ENCODE assay signal across 14 mouse cellular contexts in genomic region chr2:10147176-10147575, GRCm38 (mm10). TPM values are rescaled to one million over a fixed set of nuclear protein-coding genes. Genes with fewer than 3 reads are reported as not detected.
DNase-seq lines count a peak whose midpoint lies in the region; ATAC-seq and TF ChIP-seq lines count a peak whose summit lies in the region.
"Had no signal": no experiment of that assay in that cellular context is flagged by ENCODE, and none has a peak within 500 bp of the region (broad histone marks: within the 10 kb centered on the region; RNA-seq: fewer than 3 reads in every experiment).

No protein-coding gene starts in this region.

- H3K4me3 ChIP-seq in hindbrain, embryonic 16.5 days (ENCODE audit: low read length), result no peak overlapping the region
- H3K4me3 ChIP-seq in hindbrain, embryonic 11.5 days (ENCODE audit: low read depth, low read length), result no peak overlapping the region
- no peak overlapping the region for H3K4me3 ChIP-seq in midbrain, postnatal 0 days (ENCODE audit: low read depth, low read length)
- H3K4me3 ChIP-seq: hindbrain, embryonic 13.5 days; myocyte had no signal

- H3K27me3 ChIP-seq in hindbrain, embryonic 16.5 days (replicated peaks; ENCODE audit: control insufficient read depth, insufficient read depth, low read length), result no peaks in the 10 kb centered on the region
- H3K27me3 ChIP-seq in hindbrain, embryonic 11.5 days (ENCODE audit: control insufficient read depth, insufficient read depth, low read length), result no peaks in the 10 kb centered on the region
- H3K27me3 ChIP-seq in midbrain, postnatal 0 days (ENCODE audit: insufficient read depth, low read length), result no peaks in the 10 kb centered on the region

- 64% methylated on average over 8 of the region's 8 CpGs for WGBS in hindbrain, embryonic 16.5 days
- WGBS in hindbrain, embryonic 11.5 days, result 80% methylated on average over 8 of the region's 8 CpGs
- 77% methylated on average over 8 of the region's 8 CpGs for WGBS in midbrain, postnatal 0 days

- DNase-seq in adrenal gland, postnatal 25 days, result peak; percentile 13
- DNase-seq in adrenal gland, postnatal 4 days (ENCODE audit: low spot score in 2 of 2), result no peak
- no peak for DNase-seq in hindbrain, embryonic 11.5 days (ENCODE audit: low spot score)
- peak; percentile 9 to 40 for DNase-seq in layer of hippocampus, adult 18-20 months (ENCODE audit: low spot score in 2 of 2)
- DNase-seq in right cerebral cortex, postnatal 14 days, result peak; percentile 18
- no peak for DNase-seq in midbrain, postnatal 0 days (ENCODE audit: low spot score)
- no peak for DNase-seq in urinary bladder, postnatal 14 days (ENCODE audit: low spot score)
- DNase-seq: embryo, embryonic 11 days; kidney, adult 9 months had no signal

- no peaks in the 10 kb centered on the region for H3K4me1 ChIP-seq in hindbrain, embryonic 16.5 days (ENCODE audit: control insufficient read depth, insufficient read depth, low read depth, low read length)
- H3K4me1 ChIP-seq in hindbrain, embryonic 11.5 days (replicated peaks; ENCODE audit: control insufficient read depth, insufficient read depth, low read length), result no peaks in the 10 kb centered on the region
- no peaks in the 10 kb centered on the region for H3K4me1 ChIP-seq in midbrain, postnatal 0 days (ENCODE audit: insufficient read depth, low read length)
- H3K4me1 ChIP-seq: hindbrain, embryonic 13.5 days had no signal

- H3K36me3 ChIP-seq in hindbrain, embryonic 16.5 days (ENCODE audit: control insufficient read depth, insufficient read depth, low read length), result no peaks in the 10 kb centered on the region
- no peaks in the 10 kb centered on the region for H3K36me3 ChIP-seq in hindbrain, embryonic 11.5 days (ENCODE audit: control insufficient read depth, insufficient read depth, low read length)
- no peaks in the 10 kb centered on the region for H3K36me3 ChIP-seq in midbrain, postnatal 0 days (ENCODE audit: insufficient read depth, low read length)
- H3K36me3 ChIP-seq: hindbrain, embryonic 13.5 days had no signal

- no peak for TF ChIP-seq CTCF in midbrain, postnatal 0 days (IDR thresholded peaks at IDR 0.05)

- ATAC-seq in hindbrain, embryonic 16.5 days, result 0 out of 2 replicates have a peak, but pooled peaks have one; percentile 37
- ATAC-seq in hindbrain, embryonic 11.5 days (ENCODE audit: low FRiP score), result no peak
- no peak for ATAC-seq in midbrain, postnatal 0 days (ENCODE audit: low FRiP score)

- no peak overlapping the region for H3K27ac ChIP-seq in hindbrain, embryonic 16.5 days (ENCODE audit: low read depth, low read length)
- no peak overlapping the region for H3K27ac ChIP-seq in hindbrain, embryonic 11.5 days (ENCODE audit: low read depth, low read length)
- no peak overlapping the region for H3K27ac ChIP-seq in midbrain, postnatal 0 days (ENCODE audit: low read depth, low read length)
- H3K27ac ChIP-seq: hindbrain, embryonic 13.5 days had no signal

- no peaks in the 10 kb centered on the region for H3K9me3 ChIP-seq in hindbrain, embryonic 16.5 days (ENCODE audit: control insufficient read depth, low read length)
- H3K9me3 ChIP-seq in hindbrain, embryonic 11.5 days (ENCODE audit: control insufficient read depth, low read length), result no peaks in the 10 kb centered on the region
- no peaks in the 10 kb centered on the region for H3K9me3 ChIP-seq in midbrain, postnatal 0 days (ENCODE audit: low read length)
- H3K9me3 ChIP-seq: hindbrain, embryonic 13.5 days had no signal

- H3K9ac ChIP-seq in hindbrain, embryonic 16.5 days (ENCODE audit: low read depth, low read length), result no peak overlapping the region
- no peak overlapping the region for H3K9ac ChIP-seq in hindbrain, embryonic 11.5 days (ENCODE audit: low read depth, low read length)
- H3K9ac ChIP-seq in midbrain, postnatal 0 days (replicated peaks; ENCODE audit: low read length, poor library complexity, severe bottlenecking), result no peak overlapping the region
- H3K9ac ChIP-seq: hindbrain, embryonic 13.5 days had no signal

- H3K4me2 ChIP-seq in hindbrain, embryonic 16.5 days (ENCODE audit: low read length), result no peak overlapping the region
- H3K4me2 ChIP-seq in hindbrain, embryonic 11.5 days (replicated peaks; ENCODE audit: low read depth, low read length), result no peak overlapping the region
- no peak overlapping the region for H3K4me2 ChIP-seq in midbrain, postnatal 0 days (ENCODE audit: low read depth, low read length, poor library complexity, severe bottlenecking)
- H3K4me2 ChIP-seq: hindbrain, embryonic 13.5 days had no signal

RNA-seq across cellular contexts. Expression of gene Itih5, which starts 6.2 kb away (rescaled TPM):
- total RNA-seq in adrenal gland, postnatal 25 days (2021), result 17.5 and 20.5 TPM in 2 replicates
- 10 to 100 TPM; 25.3 to 28.2 TPM for total RNA-seq in adrenal gland, postnatal 4 days (2021)
- 9.8 and 10.9 TPM in 2 replicates for polyA plus RNA-seq in hindbrain, embryonic 16.5 days (2015; fragmentation: Nextera tagmentation; extraction: Ambion mirVana)
- 5.3 and 5.6 TPM in 2 replicates for polyA plus RNA-seq in hindbrain, embryonic 11.5 days (2014; fragmentation: Nextera tagmentation; extraction: Ambion mirVana)
- total RNA-seq in layer of hippocampus, adult 18-20 months (2021), result 10 to 100 TPM; 11.4 to 12.2 TPM
- total RNA-seq in midbrain, postnatal 0 days (2014; rRNA removed), result 18.3 and 19.6 TPM in 2 replicates
- polyA plus RNA-seq in midbrain, postnatal 0 days (2015; fragmentation: Nextera tagmentation; extraction: Ambion mirVana), result 10.2 and 11.0 TPM in 2 replicates
- polyA plus RNA-seq: myocyte had no signal

RNA-seq across cellular contexts. Expression of gene Itih2, which starts 16.0 kb away (rescaled TPM):
- total RNA-seq in adrenal gland, postnatal 25 days (2021), result 9.9 and 12.2 TPM in 2 replicates
- 100 to 1,000 TPM in 1 of 2 experiments, 10 to 100 TPM in 1; 12.4 to 193 TPM for total RNA-seq in adrenal gland, postnatal 4 days (2021)
- 4.8 and 4.9 TPM in 2 replicates for polyA plus RNA-seq in hindbrain, embryonic 16.5 days (2015; fragmentation: Nextera tagmentation; extraction: Ambion mirVana)
- polyA plus RNA-seq in hindbrain, embryonic 11.5 days (2014; fragmentation: Nextera tagmentation; extraction: Ambion mirVana), result 0.31 and 0.49 TPM in 2 replicates
- 1 to 10 TPM; 1.2 to 1.5 TPM for total RNA-seq in layer of hippocampus, adult 18-20 months (2021)
- total RNA-seq in midbrain, postnatal 0 days (2014; rRNA removed), result 9.3 and 9.7 TPM in 2 replicates
- 5.7 and 6.5 TPM in 2 replicates for polyA plus RNA-seq in midbrain, postnatal 0 days (2015; fragmentation: Nextera tagmentation; extraction: Ambion mirVana)
- total RNA-seq: ES-E14; megakaryocyte progenitor cell, adult 5-6 weeks had no signal

Comparison
In these comparisons a context has a peak if more than half of its experiments do, and no peak if none do; other contexts are left out.
1. DNase-seq: peak in adrenal gland, postnatal 25 days (single experiment), layer of hippocampus, adult 18-20 months (2 of 2) and right cerebral cortex, postnatal 14 days (single experiment); none in adrenal gland, postnatal 4 days (0 of 2), hindbrain, embryonic 11.5 days (single experiment), midbrain, postnatal 0 days (single experiment) and urinary bladder, postnatal 14 days (single experiment).